Mouse (Mus musculus) lung, postnatal 10 days (tissue): Measurements from ENCODE around the gene Grm3.

Experiments
- DNase-seq: peaks from one replicate; pipeline ENCODE4 v3.0.0; 2021

Grm3 gene

GRCm38 (mm10) chr5:9622264-9623094 is 102.5 kb downstream of the Grm3 start:
- no peak for DNase-seq

- no peak for DNase-seq
These were observed 103.4 kb downstream of the Grm3 start for GRCm38 (mm10) chr5:9621417-9622067.

- no peak for DNase-seq
These were observed 145.9 kb downstream of the Grm3 start for GRCm38 (mm10) chr5:9579021-9579420.

- no peak for DNase-seq
These were observed 146.4 kb downstream of the Grm3 start for GRCm38 (mm10) chr5:9578571-9578970.

GRCm38 (mm10) chr5:9570946-9571345 is 154.0 kb downstream of the Grm3 start:
- DNase-seq = no peak

GRCm38 (mm10) chr5:9557706-9558105 is 167.3 kb downstream of the Grm3 start:
- no peak for DNase-seq

GRCm38 (mm10) chr5:9540822-9541557 is 184.0 kb downstream of the Grm3 start:
- DNase-seq = no peak

- no peak for DNase-seq
These were observed 199.5 kb downstream of the Grm3 start for GRCm38 (mm10) chr5:9525507-9525906.

- no peak for DNase-seq
These were observed 213.9 kb downstream of the Grm3 start for GRCm38 (mm10) chr5:9511027-9511426.

- no peak for DNase-seq
These were observed 227.7 kb downstream of the Grm3 start for GRCm38 (mm10) chr5:9497235-9497634.

GRCm38 (mm10) chr5:9495456-9495855 is 229.5 kb downstream of the Grm3 start:
- DNase-seq = no peak

- DNase-seq = no peak
These were observed 247.4 kb downstream of the Grm3 start for GRCm38 (mm10) chr5:9477587-9477986.

GRCm38 (mm10) chr5:9453298-9453697 is 271.7 kb downstream of the Grm3 start:
- no peak for DNase-seq

GRCm38 (mm10) chr5:9449570-9449969 is 275.4 kb downstream of the Grm3 start:
- no peak for DNase-seq

GRCm38 (mm10) chr5:9448931-9449330 is 276.0 kb downstream of the Grm3 start:
- DNase-seq = no peak

GRCm38 (mm10) chr5:9446146-9446545 is 278.8 kb downstream of the Grm3 start:
- peak; percentile 4 for DNase-seq
